19 mouse cellular contexts compared by ENCODE assay signal in the genomic region with DNA sequence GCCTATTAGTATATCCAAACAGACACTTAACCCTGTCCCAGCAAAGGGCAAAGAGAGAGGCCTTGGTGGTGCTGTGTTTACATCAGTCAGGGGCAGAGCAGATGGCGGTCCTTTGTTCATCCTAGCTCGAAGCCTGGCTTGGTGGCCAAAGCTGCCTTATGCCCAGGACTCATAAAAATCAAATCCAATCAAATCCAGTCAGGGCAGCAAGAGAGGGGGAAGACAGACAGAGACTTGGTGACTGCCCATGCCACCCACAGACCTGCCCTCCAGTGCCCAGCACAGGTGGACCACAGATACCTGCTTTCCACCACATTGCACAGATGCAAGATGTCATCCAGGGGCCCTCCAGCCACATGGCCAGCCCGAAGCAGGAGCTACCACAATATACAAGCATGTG.
"Had no signal": no experiment of that assay in that cellular context is flagged by ENCODE, and none has a peak within 500 bp of the region (broad histone marks: within the 10 kb centered on the region; RNA-seq: fewer than 3 reads in every experiment).

No protein-coding gene starts in this region.

- H3K27me3 ChIP-seq: kidney, embryonic 15.5 days; liver, embryonic 12.5 days; liver, embryonic 15.5 days; lung, embryonic 15.5 days had no signal

- H3K4me3 ChIP-seq: kidney, embryonic 15.5 days; left cerebral cortex, adult 2 months; limb, embryonic 10.5 days; limb, embryonic 13.5 days; liver, embryonic 12.5 days; liver, embryonic 15.5 days; lung, embryonic 15.5 days had no signal

- ATAC-seq: liver, embryonic 12.5 days had no signal

- DNase-seq: kidney, adult 11 months; kidney, adult 8-10 months; kidney, postnatal 10 days; kidney, postnatal 36 days; layer of hippocampus, postnatal 36 days; liver; lung, postnatal 10 days; midbrain, embryonic 14.5 days; thymus, adult 18-20 months; thymus, postnatal 36 days had no signal

- H3K4me2 ChIP-seq: kidney, embryonic 15.5 days; limb, embryonic 13.5 days; liver, embryonic 12.5 days; liver, embryonic 15.5 days; lung, embryonic 15.5 days; midbrain, embryonic 11.5 days had no signal

- H3K27ac ChIP-seq: kidney, embryonic 15.5 days; left cerebral cortex, adult 2 months; limb, embryonic 10.5 days; limb, embryonic 13.5 days; liver, embryonic 12.5 days; liver, embryonic 15.5 days; lung, embryonic 15.5 days had no signal

- H3K36me3 ChIP-seq: kidney, embryonic 15.5 days; limb, embryonic 10.5 days; limb, embryonic 13.5 days; liver, embryonic 12.5 days; liver, embryonic 15.5 days; lung, embryonic 15.5 days had no signal

- H3K9ac ChIP-seq: kidney, embryonic 15.5 days; limb, embryonic 13.5 days; liver, embryonic 12.5 days; liver, embryonic 15.5 days; lung, embryonic 15.5 days had no signal

- H3K9me3 ChIP-seq: kidney, embryonic 15.5 days; limb, embryonic 10.5 days; limb, embryonic 13.5 days; liver, embryonic 12.5 days; liver, embryonic 15.5 days; lung, embryonic 15.5 days; megakaryocyte, embryonic 14.5 days had no signal
